Mouse (Mus musculus): ENCODE measurements around the gene B4galt5. TPM values are rescaled to one million over a fixed set of nuclear protein-coding genes. Genes with fewer than 3 reads are reported as not detected.

B4galt5 gene
- polyA plus RNA-seq, 1 experiment from 2014 or later: 19.8 TPM

DNA sequence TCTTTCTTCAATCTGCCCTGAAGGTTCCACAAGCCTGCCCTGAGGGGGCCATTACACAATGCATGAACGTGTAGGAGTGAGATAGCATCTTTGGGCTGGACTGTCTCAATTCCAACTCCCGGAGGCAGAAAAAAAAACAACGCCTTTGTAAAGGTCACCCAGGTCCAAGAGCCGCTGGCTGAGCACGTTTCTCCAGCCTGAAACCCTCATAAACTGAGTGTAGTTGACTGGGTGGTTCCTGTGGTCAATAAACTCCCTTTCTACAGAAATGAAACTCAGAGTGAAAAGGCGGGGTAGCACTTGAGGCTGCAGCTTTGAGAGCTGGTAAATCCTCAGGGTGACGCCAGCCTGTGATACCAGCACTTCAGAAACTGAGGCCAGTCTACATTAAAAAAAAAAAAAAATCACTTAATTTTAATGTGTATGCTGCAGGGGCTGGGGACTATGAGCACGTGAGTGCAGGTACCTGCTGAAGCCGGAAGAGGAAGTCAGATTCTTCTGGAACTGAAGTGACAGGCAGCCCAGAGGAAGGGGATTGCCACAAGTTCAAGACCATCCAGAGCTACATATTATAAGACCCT is 2.5 kb upstream of the B4galt5 start:
- WGBS: 67% methylated on average over 9 of the region's 9 CpGs
- H3K4me2 ChIP-seq: no peak overlapping the region
- no peak overlapping the region for H3K9ac ChIP-seq (ENCODE audit: low read length)
- H3K4me1 ChIP-seq (ENCODE audit: control insufficient read depth, insufficient read depth, low read length): peaks cover 6% of the 10 kb centered on the region
- no peak for ATAC-seq (ENCODE audit: low FRiP score)
- peak; percentile 71 for DNase-seq (ENCODE audit: low spot score, missing footprints)
- no peak overlapping the region for H3K4me3 ChIP-seq (ENCODE audit: low read depth, low read length)
- no peaks in the 10 kb centered on the region for H3K9me3 ChIP-seq (ENCODE audit: control insufficient read depth, low read length)
- H3K27ac ChIP-seq (ENCODE audit: low read depth, low read length): no peak overlapping the region
- H3K36me3 ChIP-seq (ENCODE audit: control insufficient read depth, insufficient read depth, low read length): no peaks in the 10 kb centered on the region
- H3K27me3 ChIP-seq (ENCODE audit: control insufficient read depth, insufficient read depth, low read length): peaks cover 14% of the 10 kb centered on the region

DNA sequence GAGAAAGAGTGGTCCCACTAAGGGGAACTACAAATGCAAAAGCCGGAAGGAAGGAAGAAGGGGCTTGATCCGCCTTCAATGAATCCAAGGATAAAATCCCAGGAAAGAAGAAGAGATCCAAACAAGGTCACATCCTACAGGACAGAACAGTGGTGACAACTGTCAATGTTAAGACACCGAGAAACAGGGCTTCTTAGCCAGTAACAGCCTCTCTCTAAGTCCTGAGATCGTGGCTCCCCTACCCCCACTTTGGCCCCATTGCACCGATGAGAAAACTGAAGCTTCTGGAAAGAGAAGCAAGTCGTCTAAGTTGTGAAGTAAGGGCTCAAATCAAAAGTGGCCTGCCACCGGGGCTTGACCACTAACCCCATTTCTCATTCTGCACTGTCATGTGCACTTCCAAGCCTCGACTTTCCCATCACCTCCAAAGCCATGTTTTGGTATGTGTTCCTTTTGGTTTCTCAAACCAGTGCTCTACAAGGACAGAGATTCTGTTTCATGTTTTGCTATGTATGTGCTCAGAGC is 1.2 kb upstream of the B4galt5 start:
- no peak overlapping the region for H3K9ac ChIP-seq (ENCODE audit: low read length)
- no peak overlapping the region for H3K4me3 ChIP-seq (ENCODE audit: low read depth, low read length)
- H3K27ac ChIP-seq (ENCODE audit: low read depth, low read length): no peak overlapping the region
- H3K4me1 ChIP-seq (ENCODE audit: control insufficient read depth, insufficient read depth, low read length): peaks cover 6% of the 10 kb centered on the region
- peak overlapping the region; percentile 70 for H3K4me2 ChIP-seq
- H3K9me3 ChIP-seq (ENCODE audit: control insufficient read depth, low read length): no peaks in the 10 kb centered on the region
- 58% methylated on average over 8 of the region's 8 CpGs for WGBS
- H3K27me3 ChIP-seq (ENCODE audit: control insufficient read depth, insufficient read depth, low read length): peaks cover 14% of the 10 kb centered on the region
- H3K36me3 ChIP-seq (ENCODE audit: control insufficient read depth, insufficient read depth, low read length): no peaks in the 10 kb centered on the region
- no peak for ATAC-seq (ENCODE audit: low FRiP score)
- peak; percentile 84 for DNase-seq (ENCODE audit: low spot score, missing footprints)

DNA sequence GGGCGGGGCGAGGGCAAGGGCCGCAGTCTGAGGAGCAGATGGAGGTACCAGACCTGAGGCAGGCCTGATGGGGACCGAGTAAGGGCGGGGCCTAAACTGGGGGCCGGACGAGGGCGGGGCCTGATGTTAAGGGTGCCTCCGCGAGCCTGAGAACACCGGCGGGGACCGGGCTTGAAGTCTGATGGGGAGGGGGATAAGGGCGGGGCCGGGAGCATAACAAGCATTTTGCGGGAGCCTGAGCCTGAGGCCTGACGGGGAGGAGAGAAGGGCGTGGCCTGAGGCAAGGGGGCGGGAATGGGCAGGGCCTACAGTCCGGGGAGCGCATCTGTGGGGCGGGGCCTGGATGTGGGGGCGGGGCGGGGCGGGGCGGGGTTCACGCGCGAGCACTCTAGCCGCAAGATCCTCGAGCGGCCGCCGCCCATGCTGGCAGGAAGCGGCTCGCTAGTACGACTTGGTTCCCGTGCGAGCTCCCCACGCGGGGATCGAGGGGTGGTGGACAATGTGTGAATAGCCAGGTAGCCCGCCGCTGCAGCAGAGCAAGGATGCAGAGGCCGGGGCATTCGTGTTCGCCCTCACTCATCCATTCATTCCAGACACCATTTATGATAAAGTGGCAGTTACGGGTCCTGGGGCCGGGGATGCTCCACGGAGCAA is 427 bp upstream of the B4galt5 start:
- WGBS: 3% methylated on average over 39 of the region's 50 CpGs
- peak; percentile 99 for DNase-seq (ENCODE audit: low spot score, missing footprints)

DNA sequence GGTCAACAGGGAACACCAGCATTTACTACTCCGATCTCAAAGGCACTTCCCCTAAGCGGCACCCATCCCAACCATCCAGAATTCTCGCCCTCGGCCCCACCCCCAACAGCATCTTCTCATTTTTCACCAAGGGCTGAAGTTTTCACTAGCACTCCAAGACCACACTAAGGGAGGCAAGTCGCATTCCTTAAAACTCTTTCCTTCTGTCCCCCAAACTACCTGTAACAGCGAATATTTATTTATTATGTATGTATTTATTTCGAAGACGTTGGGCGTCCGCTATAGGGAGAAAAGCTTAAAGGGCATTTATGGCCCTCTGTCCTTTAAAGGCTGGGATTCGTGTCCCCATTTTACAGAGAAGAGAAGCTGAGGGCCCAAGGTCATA is 1.0 kb downstream of the B4galt5 start:
- H3K9me3 ChIP-seq (ENCODE audit: control insufficient read depth, low read length): no peaks in the 10 kb centered on the region
- peak; percentile 86 for DNase-seq (ENCODE audit: low spot score, missing footprints)
- peaks cover 14% of the 10 kb centered on the region for H3K27me3 ChIP-seq (ENCODE audit: control insufficient read depth, insufficient read depth, low read length)
- 12% methylated on average over 11 of the region's 11 CpGs for WGBS
- peak overlapping the region; percentile 70 for H3K4me2 ChIP-seq
- H3K27ac ChIP-seq (ENCODE audit: low read depth, low read length): no peak overlapping the region
- H3K4me1 ChIP-seq (ENCODE audit: control insufficient read depth, insufficient read depth, low read length): peaks cover 6% of the 10 kb centered on the region
- H3K4me3 ChIP-seq (ENCODE audit: low read depth, low read length): peak overlapping the region; percentile 73
- ATAC-seq (ENCODE audit: low FRiP score): no peak
- peak overlapping the region; percentile 87 for H3K9ac ChIP-seq (ENCODE audit: low read length)
- H3K36me3 ChIP-seq (ENCODE audit: control insufficient read depth, insufficient read depth, low read length): no peaks in the 10 kb centered on the region

More for the DNA sequence above, 427 bp upstream of the B4galt5 start:
- H3K36me3 ChIP-seq (ENCODE audit: control insufficient read depth, insufficient read depth, low read length): no peaks in the 10 kb centered on the region
- no peak overlapping the region for H3K27ac ChIP-seq (ENCODE audit: low read depth, low read length)
- peaks cover 6% of the 10 kb centered on the region for H3K4me1 ChIP-seq (ENCODE audit: control insufficient read depth, insufficient read depth, low read length)
- H3K9ac ChIP-seq (ENCODE audit: low read length): peak overlapping the region; percentile 87
- peaks cover 14% of the 10 kb centered on the region for H3K27me3 ChIP-seq (ENCODE audit: control insufficient read depth, insufficient read depth, low read length)
- H3K4me2 ChIP-seq: peak overlapping the region; percentile 70
- peak; percentile 97 for ATAC-seq (ENCODE audit: low FRiP score)
- no peaks in the 10 kb centered on the region for H3K9me3 ChIP-seq (ENCODE audit: control insufficient read depth, low read length)
- H3K4me3 ChIP-seq (ENCODE audit: low read depth, low read length): peak overlapping the region; percentile 73

DNA sequence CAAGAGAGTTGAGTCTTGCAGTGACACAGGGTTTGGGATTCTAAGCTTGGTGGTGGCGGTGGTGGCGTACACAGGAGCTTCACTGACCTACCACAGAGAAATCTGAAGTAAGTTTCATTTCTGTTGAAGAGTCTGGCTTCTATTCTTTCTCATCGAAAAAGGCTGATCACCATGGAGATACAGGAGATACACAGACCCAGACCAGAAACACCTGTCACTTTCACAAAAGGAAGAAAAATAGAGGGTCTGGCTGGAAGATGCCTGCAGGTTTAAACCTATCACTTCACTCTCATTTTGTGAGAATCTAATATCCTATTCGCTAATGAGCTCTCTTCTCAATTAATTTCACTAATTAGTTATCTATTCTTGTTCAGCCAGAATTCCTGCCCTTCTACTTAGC is 1.6 kb downstream of the B4galt5 start:
- H3K27me3 ChIP-seq (ENCODE audit: control insufficient read depth, insufficient read depth, low read length): peaks cover 14% of the 10 kb centered on the region
- peak overlapping the region; percentile 70; the same call in 1 of the 2 replicates for H3K4me2 ChIP-seq
- DNase-seq (ENCODE audit: low spot score, missing footprints) (peak; percentile 78), ATAC-seq (ENCODE audit: low FRiP score) (no peak)
- H3K27ac ChIP-seq (ENCODE audit: low read depth, low read length): no peak overlapping the region
- 79% methylated on average over 4 of the region's 4 CpGs for WGBS
- no peak overlapping the region for H3K4me3 ChIP-seq (ENCODE audit: low read depth, low read length)
- H3K4me1 ChIP-seq (ENCODE audit: control insufficient read depth, insufficient read depth, low read length): peaks cover 6% of the 10 kb centered on the region
- H3K9ac ChIP-seq (ENCODE audit: low read length): no peak overlapping the region
- H3K9me3 ChIP-seq (ENCODE audit: control insufficient read depth, low read length): no peaks in the 10 kb centered on the region
- no peaks in the 10 kb centered on the region for H3K36me3 ChIP-seq (ENCODE audit: control insufficient read depth, insufficient read depth, low read length)

DNA sequence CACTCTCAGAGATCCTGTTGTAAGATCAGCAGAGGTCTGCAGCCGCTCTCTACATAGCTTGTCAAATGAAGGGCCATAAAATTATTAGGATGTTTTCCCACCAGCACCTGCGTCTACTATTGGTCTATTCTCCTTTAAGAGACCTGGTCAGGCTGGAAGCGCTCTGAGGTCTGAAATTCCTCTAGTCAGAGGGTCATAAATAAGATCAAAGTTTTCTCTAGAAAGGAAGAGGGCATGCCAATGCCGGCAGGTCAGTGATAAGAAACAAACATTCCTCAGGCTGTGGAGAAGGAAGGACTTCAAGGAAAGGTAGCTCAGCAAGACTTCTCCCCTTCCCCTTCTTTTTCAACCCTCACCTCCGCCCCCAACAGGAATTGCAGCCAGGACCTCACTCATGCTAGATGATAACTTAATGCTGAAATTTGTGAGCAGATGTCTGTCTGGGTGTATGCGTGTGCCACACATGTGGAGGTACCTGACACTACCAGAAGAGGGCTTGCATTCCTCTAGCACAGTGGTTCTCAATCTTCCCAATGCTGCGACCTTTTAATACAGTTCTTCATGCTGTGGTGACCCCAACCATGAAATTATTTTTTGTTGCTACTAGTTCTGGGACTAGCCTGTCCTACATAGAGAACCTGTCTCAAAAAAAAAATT is 3.3 kb downstream of the B4galt5 start:
- DNase-seq (ENCODE audit: low spot score, missing footprints): no peak
- Histone ChIP-seq H3K27ac (ENCODE audit: low read depth, low read length) (no peak overlapping the region), H3K27me3 (ENCODE audit: control insufficient read depth, insufficient read depth, low read length) (peaks cover 8% of the 10 kb centered on the region), H3K4me1 (ENCODE audit: control insufficient read depth, insufficient read depth, low read length) (peaks cover 6% of the 10 kb centered on the region), H3K9me3 (ENCODE audit: control insufficient read depth, low read length) (no peaks in the 10 kb centered on the region), H3K4me3 (ENCODE audit: low read depth, low read length) (no peak overlapping the region), H3K36me3 (ENCODE audit: control insufficient read depth, insufficient read depth, low read length) (no peaks in the 10 kb centered on the region), H3K9ac (ENCODE audit: low read length) (no peak overlapping the region), H3K4me2 (no peak overlapping the region)
- 86% methylated on average over 7 of the region's 7 CpGs for WGBS
- ATAC-seq (ENCODE audit: low FRiP score): no peak

DNA sequence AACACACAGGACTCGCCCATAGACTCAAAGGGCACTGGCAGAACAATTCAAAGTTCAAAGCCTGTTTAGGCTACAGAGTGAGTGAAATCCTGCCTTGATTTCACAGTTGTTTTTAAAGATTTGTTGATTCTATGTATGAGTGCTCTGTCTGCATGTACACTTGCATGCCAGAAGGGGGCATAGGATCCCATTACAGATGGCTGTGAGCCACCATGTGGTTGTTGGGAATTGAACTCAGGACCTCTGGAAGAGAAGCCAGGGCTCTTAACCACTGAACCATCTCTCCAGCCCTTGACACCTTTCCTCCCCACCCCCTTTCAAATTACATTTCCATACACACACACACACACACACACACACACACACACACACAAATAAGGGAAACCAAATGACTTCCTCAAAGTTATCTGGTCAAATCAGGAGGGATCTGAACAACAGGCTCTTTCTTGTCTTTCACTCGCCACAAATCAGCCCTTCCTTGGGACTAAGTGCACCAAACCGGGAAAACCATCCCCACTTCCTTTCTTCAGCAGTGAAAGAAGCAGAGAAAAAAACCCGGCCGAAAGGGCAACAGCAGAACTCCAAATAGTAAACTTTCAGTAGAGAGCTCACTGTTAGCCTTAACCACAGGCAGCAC is 4.0 kb downstream of the B4galt5 start:
- Histone ChIP-seq H3K27me3 (ENCODE audit: control insufficient read depth, insufficient read depth, low read length) (peaks cover 1% of the 10 kb centered on the region; the same call in 1 of the 2 replicates), H3K4me2 (no peak overlapping the region), H3K4me1 (ENCODE audit: control insufficient read depth, insufficient read depth, low read length) (peaks cover 6% of the 10 kb centered on the region), H3K36me3 (ENCODE audit: control insufficient read depth, insufficient read depth, low read length) (no peaks in the 10 kb centered on the region), H3K9me3 (ENCODE audit: control insufficient read depth, low read length) (no peaks in the 10 kb centered on the region), H3K27ac (ENCODE audit: low read depth, low read length) (no peak overlapping the region), H3K9ac (ENCODE audit: low read length) (no peak overlapping the region), H3K4me3 (ENCODE audit: low read depth, low read length) (no peak overlapping the region)
- WGBS: 83% methylated on average over 5 of the region's 5 CpGs
- ATAC-seq (ENCODE audit: low FRiP score): no peak
- DNase-seq (ENCODE audit: low spot score, missing footprints): no peak

DNA sequence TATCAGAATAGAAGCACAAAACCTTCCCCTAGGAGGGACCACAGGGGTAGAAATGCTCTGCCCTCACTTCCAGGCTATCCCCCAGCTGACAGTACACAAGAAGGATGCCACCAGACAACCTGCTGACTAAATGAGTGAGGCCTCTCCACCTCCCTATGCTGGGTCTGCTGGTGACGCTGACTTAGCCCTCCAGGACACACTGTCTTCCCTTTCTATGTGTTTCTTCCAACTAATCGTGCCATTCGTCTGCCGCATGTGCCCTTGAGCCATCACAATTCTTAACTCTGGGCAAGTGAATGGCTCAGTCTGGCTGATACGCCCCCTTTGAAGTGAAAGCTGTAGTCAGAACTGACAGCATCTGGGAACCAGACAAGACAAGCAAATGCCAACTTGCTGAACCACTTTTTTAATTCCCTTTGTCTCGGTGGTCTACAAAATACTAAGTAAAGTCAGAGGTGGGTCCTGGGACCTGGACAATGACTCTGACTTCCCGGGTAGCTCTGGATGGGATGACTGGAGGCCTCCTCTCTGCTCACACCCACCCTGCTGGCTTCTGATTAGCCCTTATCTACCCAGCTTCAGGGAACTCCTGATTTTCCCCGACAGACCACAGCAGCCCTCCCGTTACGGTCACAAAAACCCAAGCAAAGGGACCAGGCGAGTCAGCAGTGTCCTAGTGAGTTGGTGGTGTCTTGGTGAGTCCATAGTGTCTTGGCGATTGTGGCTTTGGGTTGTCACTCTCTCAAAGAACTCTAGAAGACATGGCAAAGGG is 5.4 kb downstream of the B4galt5 start:
- no peak overlapping the region for H3K27ac ChIP-seq (ENCODE audit: low read depth, low read length)
- WGBS: 76% methylated on average over 12 of the region's 12 CpGs

More for the DNA sequence above, 5.4 kb downstream of the B4galt5 start:
- Histone ChIP-seq H3K9me3 (ENCODE audit: control insufficient read depth, low read length) (no peaks in the 10 kb centered on the region), H3K9ac (ENCODE audit: low read length) (no peak overlapping the region), H3K4me1 (ENCODE audit: control insufficient read depth, insufficient read depth, low read length) (peaks cover 6% of the 10 kb centered on the region), H3K4me2 (no peak overlapping the region), H3K36me3 (ENCODE audit: control insufficient read depth, insufficient read depth, low read length) (no peaks in the 10 kb centered on the region), H3K27me3 (ENCODE audit: control insufficient read depth, insufficient read depth, low read length) (no peaks in the 10 kb centered on the region), H3K4me3 (ENCODE audit: low read depth, low read length) (no peak overlapping the region)
- ATAC-seq (ENCODE audit: low FRiP score) (no peak), DNase-seq (ENCODE audit: low spot score, missing footprints) (no peak)
